Mouse (Mus musculus) MEL (cell line): ENCODE measurements around the gene Clip3. TPM values are rescaled to one million over a fixed set of nuclear protein-coding genes. Genes with fewer than 3 reads are reported as not detected.
A peak's percentile ranks its signal among the peaks of the same experiment; 100 is the strongest.

Experiments
- DNase-seq: peaks from one replicate; pipeline ENCODE4 v3.0.0; 2011; ENCODE audit warnings: low read depth, low spot score
- H3K27ac ChIP-seq: 2 replicates; pipeline ENCODE4 v1.5.1; 2012; ENCODE audit warnings: low read depth, mild to moderate bottlenecking, control low read depth, low read length, moderate library complexity; ENCODE audit not compliant: control insufficient read depth
- H3K27me3 ChIP-seq, 2 experiments: fragments of 150-350 bp in 1 of 2; sonication (generic) in 1 of 2; 2 replicates each; pipeline ENCODE4 v1.6.1; 2012; ENCODE audit warnings: low read length in 2 of 2, mild to moderate bottlenecking in 2 of 2, improper control_type of control experiment in 1 of 2, moderate library complexity in 1 of 2; ENCODE audit not compliant: insufficient read depth in 2 of 2, control insufficient read depth in 1 of 2
- H3K36me3 ChIP-seq, 2 experiments: 2 replicates each; pipeline ENCODE4 v1.6.1; 2012 to 2014; ENCODE audit warnings: low read length in 2 of 2, improper control_type of control experiment in 1 of 2, inconsistent platforms in 1 of 2, mild to moderate bottlenecking in 1 of 2; ENCODE audit not compliant: insufficient read depth in 2 of 2, control insufficient read depth in 1 of 2
- H3K4me1 ChIP-seq, 2 experiments: fragments of 150-350 bp in 1 of 2; sonication (generic) in 1 of 2; 2 replicates each; pipeline ENCODE4 v1.6.1; 2012; ENCODE audit warnings: low read length in 2 of 2, improper control_type of control experiment in 1 of 2, mild to moderate bottlenecking in 1 of 2; ENCODE audit not compliant: insufficient read depth in 2 of 2, control insufficient read depth in 1 of 2
- H3K4me3 ChIP-seq, 2 experiments: fragments of 150-350 bp in 1 of 2; sonication (generic) in 1 of 2; 2 replicates each; pipeline ENCODE4 v1.5.1; 2012; ENCODE audit warnings: low read depth in 2 of 2, low read length in 2 of 2, mild to moderate bottlenecking in 2 of 2, moderate library complexity in 2 of 2, control low read depth in 1 of 2, improper control_type of control experiment in 1 of 2; ENCODE audit not compliant: control insufficient read depth in 1 of 2, insufficient read depth in 1 of 2
- H3K79me2 ChIP-seq: 2 replicates; pipeline ENCODE4 v1.6.1; 2012; ENCODE audit warnings: mild to moderate bottlenecking, low read length, moderate library complexity; ENCODE audit not compliant: control insufficient read depth, poor library complexity, insufficient read depth
- H3K9ac ChIP-seq: 2 replicates; pipeline ENCODE4 v1.6.1; 2012; ENCODE audit warnings: low read depth, mild to moderate bottlenecking, control low read depth, low read length, moderate library complexity; ENCODE audit not compliant: control insufficient read depth, poor library complexity, severe bottlenecking
- H3K9me3 ChIP-seq: fragments of 150-350 bp; sonication (generic); replicated peaks from 2 replicates; pipeline ENCODE4 v1.6.1; 2012; ENCODE audit warnings: mild to moderate bottlenecking, low read length, improper control_type of control experiment, moderate library complexity; ENCODE audit not compliant: insufficient read depth
- BHLHE40 ChIP-seq: IDR thresholded peaks from 2 replicates; pipeline ENCODE4 v1.6.1; 2012; ENCODE audit warnings: low read depth, mild to moderate bottlenecking, inconsistent platforms, low read length, improper control_type of control experiment, borderline replicate concordance
- CTCF ChIP-seq, 3 experiments: IDR thresholded peaks in 2 of 3; conservative IDR thresholded peaks in 1 of 3; 2 replicates each; pipeline ENCODE4 v1.5.1; 2011 to 2012; ENCODE audit warnings: low read length in 3 of 3, low read depth in 2 of 3, mild to moderate bottlenecking in 2 of 3, improper control_type of control experiment in 1 of 3, inconsistent platforms in 1 of 3, mixed read lengths in 1 of 3, moderate library complexity in 1 of 3; ENCODE audit not compliant: control insufficient read depth in 1 of 3, insufficient read depth in 1 of 3, poor library complexity in 1 of 3, severe bottlenecking in 1 of 3
- ELF1 ChIP-seq: IDR thresholded peaks from 2 replicates; pipeline ENCODE4 v1.6.1; 2014; ENCODE audit warnings: low read depth, mild to moderate bottlenecking, inconsistent platforms, low read length, improper control_type of control experiment, moderate library complexity
- EP300 ChIP-seq, 2 experiments: IDR thresholded peaks; 2 replicates each; pipeline ENCODE4 v1.6.1; 2011; ENCODE audit warnings: improper control_type of control experiment in 2 of 2, low read length in 2 of 2, low read depth in 1 of 2, mild to moderate bottlenecking in 1 of 2
- ETS1 ChIP-seq: IDR thresholded peaks from 2 replicates; pipeline ENCODE4 v1.6.1; 2012; ENCODE audit warnings: low read depth, mild to moderate bottlenecking, inconsistent platforms, low read length, improper control_type of control experiment, moderate library complexity
- GABPA ChIP-seq: IDR thresholded peaks from 2 replicates; pipeline ENCODE4 v1.6.1; 2012; ENCODE audit warnings: low read depth, mild to moderate bottlenecking, inconsistent platforms, low read length, improper control_type of control experiment, moderate library complexity
- GATA1 ChIP-seq: IDR thresholded peaks from 2 replicates; pipeline ENCODE4 v1.6.1; 2011; ENCODE audit warnings: low read depth, low read length, improper control_type of control experiment
- HCFC1 ChIP-seq: IDR thresholded peaks from 2 replicates; pipeline ENCODE4 v1.6.1; 2012; ENCODE audit warnings: low read depth, mild to moderate bottlenecking, inconsistent platforms, low read length, improper control_type of control experiment, moderate library complexity
- MAFK ChIP-seq: IDR thresholded peaks from 2 replicates; pipeline ENCODE4 v1.6.1; 2011; ENCODE audit warnings: low read depth, mild to moderate bottlenecking, low read length, improper control_type of control experiment, borderline replicate concordance
- MYB ChIP-seq: IDR thresholded peaks from 2 replicates; pipeline ENCODE4 v1.6.1; 2011; ENCODE audit warnings: mild to moderate bottlenecking, low read depth, low read length, improper control_type of control experiment
- MYC ChIP-seq: IDR thresholded peaks from 2 replicates; pipeline ENCODE4 v1.6.1; 2011; ENCODE audit warnings: low read depth, mild to moderate bottlenecking, low read length, improper control_type of control experiment, moderate library complexity
- NRF1 ChIP-seq: IDR thresholded peaks from 2 replicates; pipeline ENCODE4 v1.6.1; 2014; ENCODE audit warnings: low read depth, mild to moderate bottlenecking, inconsistent platforms, low read length, improper control_type of control experiment, moderate library complexity; ENCODE audit not compliant: poor library complexity, insufficient read depth, severe bottlenecking
- POLR2A ChIP-seq, 2 experiments: IDR thresholded peaks; 2 replicates each; pipeline ENCODE4 v1.6.1; 2011 to 2012; ENCODE audit warnings: low read length in 2 of 2, mild to moderate bottlenecking in 2 of 2, control low read depth in 1 of 2, improper control_type of control experiment in 1 of 2, low read depth in 1 of 2, moderate library complexity in 1 of 2; ENCODE audit not compliant: control insufficient read depth in 1 of 2, insufficient read depth in 1 of 2, poor library complexity in 1 of 2
- POLR2AphosphoS5 ChIP-seq: IDR thresholded peaks from 2 replicates; pipeline ENCODE4 v1.6.1; 2012; ENCODE audit warnings: low read depth, borderline replicate concordance, mild to moderate bottlenecking, inconsistent platforms, low read length, moderate library complexity, mixed read lengths
- RCOR1 ChIP-seq: IDR thresholded peaks from 2 replicates; pipeline ENCODE4 v1.6.1; 2012; ENCODE audit warnings: low read depth, mild to moderate bottlenecking, inconsistent platforms, low read length, improper control_type of control experiment
- SMC3 ChIP-seq: IDR thresholded peaks from 2 replicates; pipeline ENCODE4 v1.6.1; 2011; ENCODE audit warnings: low read depth, low read length, improper control_type of control experiment
- TCF12 ChIP-seq: IDR thresholded peaks from 2 replicates; pipeline ENCODE4 v1.6.1; 2014; ENCODE audit warnings: low read depth, mild to moderate bottlenecking, inconsistent platforms, low read length, improper control_type of control experiment, moderate library complexity
- UBTF ChIP-seq: IDR thresholded peaks from 2 replicates; pipeline ENCODE4 v1.6.1; 2012; ENCODE audit warnings: low read depth, mild to moderate bottlenecking, inconsistent platforms, low read length, improper control_type of control experiment, moderate library complexity, borderline replicate concordance; ENCODE audit not compliant: insufficient read depth
- ZC3H11A ChIP-seq: IDR thresholded peaks from 2 replicates; pipeline ENCODE4 v1.6.1; 2012; ENCODE audit warnings: low read depth, mild to moderate bottlenecking, inconsistent platforms, low read length, improper control_type of control experiment
- polyA plus RNA-seq, 2 experiments: library from polyadenylated mRNA; stranded (reverse) in 1 of 2; unstranded in 1 of 2; fragments of >175 nt in 1 of 2; fragments of >200 nt in 1 of 2; gene quantifications; 2 replicates each; pipeline versions ENCODE4 v1.2.1 to v1.2.4; 2012; ENCODE audit warnings: low replicate concordance in 2 of 2, low read depth in 1 of 2; ENCODE audit not compliant: insufficient read length in 2 of 2, insufficient read depth in 1 of 2, missing spikeins in 1 of 2
- total RNA-seq: library from RNA; depleted of rRNA; stranded (reverse); fragments of 300-350 nt; gene quantifications from 2 replicates; pipeline ENCODE4 v1.2.3, GENCODE M21; 2012

The Clip3 gene
- total and polyA plus RNA-seq, 3 experiments = 0.19 TPM; not detected in 2

DNA sequence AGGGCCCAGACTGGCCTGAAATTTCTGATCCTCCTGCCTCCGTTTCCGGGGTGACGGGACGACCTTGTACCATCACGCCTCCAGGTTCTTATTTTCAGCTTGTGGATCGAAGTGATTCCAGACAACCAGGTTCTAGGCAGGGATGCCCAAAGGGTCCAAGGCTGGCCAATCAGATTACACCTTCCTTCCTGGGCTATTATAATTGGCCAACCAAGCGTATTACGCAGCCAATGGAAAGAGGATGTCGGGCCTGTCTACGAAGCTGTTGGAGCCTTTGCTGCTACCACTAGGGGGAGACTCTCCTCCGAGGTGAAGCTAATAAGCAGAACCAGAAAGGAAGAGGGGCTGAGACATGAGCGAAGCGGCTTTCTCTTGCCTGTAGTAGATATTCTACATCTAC, 40.4 kb downstream of the Clip3 start (continued):
- TF ChIP-seq POLR2AphosphoS5 = no peak
- TF ChIP-seq ZC3H11A = 0 out of 2 replicates have a peak, but pooled peaks have one; percentile 18
- no peak for TF ChIP-seq EP300 (IDR thresholded peaks at IDR 0.05; ENCODE audit: low read depth in 1 of 2, low read length in 2 of 2)
- peak; percentile 34; the same call in 1 of the 2 replicates for TF ChIP-seq SMC3
- TF ChIP-seq UBTF = no peak
- TF ChIP-seq GABPA = no peak
- peak in 1 of 2 experiments; percentile 21; a peak in 1 of 4 replicates for TF ChIP-seq POLR2A (IDR thresholded peaks at IDR 0.05; ENCODE audit: control insufficient read depth in 1 of 2, insufficient read depth in 1 of 2, low read depth in 1 of 2, low read length in 2 of 2, poor library complexity in 1 of 2)
- TF ChIP-seq NRF1 = no peak
- peak; percentile 82 to 96 (median 96) for TF ChIP-seq CTCF (IDR thresholded peaks at IDR 0.05 in 2 of 3, conservative IDR thresholded peaks at IDR 0.05 in 1 of 3; ENCODE audit: control insufficient read depth in 1 of 3, insufficient read depth in 1 of 3, low read depth in 2 of 3, low read length in 3 of 3, poor library complexity in 1 of 3, severe bottlenecking in 1 of 3)
- no peak for TF ChIP-seq MYB
- no peak for TF ChIP-seq MYC

DNA sequence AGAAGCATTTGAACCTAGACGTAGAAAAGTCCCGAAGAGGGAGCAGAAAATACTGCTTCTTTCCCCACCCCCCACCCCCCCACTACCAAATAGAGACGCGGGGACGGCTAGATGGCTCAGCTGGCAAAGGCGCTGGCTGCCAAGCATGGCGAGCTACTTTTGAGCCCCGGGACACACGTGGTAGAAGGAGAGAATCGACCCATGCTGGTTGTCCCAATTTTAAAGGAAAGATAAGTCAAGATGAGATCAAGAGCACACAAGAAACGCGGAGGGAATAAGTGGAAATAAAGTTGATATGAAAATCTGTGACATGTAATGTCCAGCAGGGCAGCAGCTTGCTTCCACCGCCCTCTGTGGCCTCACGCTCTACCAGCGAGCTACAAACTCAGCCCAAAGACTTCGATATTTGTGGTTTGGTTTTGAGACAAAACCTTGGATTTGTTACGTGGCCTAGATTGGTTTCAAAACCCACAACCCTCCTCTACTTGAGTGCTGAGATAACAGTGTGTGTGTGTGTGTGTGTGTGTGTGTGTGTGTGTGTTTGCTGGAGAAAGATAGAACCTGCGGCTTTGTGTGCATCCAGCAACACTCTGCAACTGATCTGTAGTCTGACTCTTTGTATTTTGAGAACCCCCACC, 41.2 kb downstream of the Clip3 start:
- TF ChIP-seq SMC3 (0 out of 2 replicates have a peak, but pooled peaks have one; percentile 7), GABPA (no peak), ZC3H11A (no peak), HCFC1 (peak; percentile 45), MAFK (peak; percentile 72), RCOR1 (peak; percentile 99), ELF1 (no peak), BHLHE40 (peak; percentile 42; the same call in 1 of the 2 replicates), UBTF (no peak), GATA1 (peak; percentile 18; the same call in 1 of the 2 replicates), ETS1 (peak; percentile 79), TCF12 (peak; percentile 68), EP300 (IDR thresholded peaks at IDR 0.05; ENCODE audit: low read depth in 1 of 2, low read length in 2 of 2) (peak in 1 of 2 experiments; percentile 68; a peak in 2 of 4 replicates)
- H3K36me3 ChIP-seq = peaks cover 0 to 11% of the 10 kb centered on the region in 2 experiments; a peak in 2 of 4 replicates
- H3K9me3 ChIP-seq = no peaks in the 10 kb centered on the region
- no peak overlapping the region; the same call in 1 of the 2 replicates for H3K27ac ChIP-seq
- H3K4me1 ChIP-seq = peaks cover 4 to 19% of the 10 kb centered on the region in 2 experiments; a peak in 3 of 4 replicates
- no peaks in the 10 kb centered on the region for H3K79me2 ChIP-seq
- no peak overlapping the region for H3K9ac ChIP-seq
- DNase-seq = peak; percentile 79
- H3K4me3 ChIP-seq = no peak overlapping the region
- H3K27me3 ChIP-seq = peaks cover 0 to 2% of the 10 kb centered on the region in 2 experiments; a peak in 3 of 4 replicates
